Mouse (Mus musculus) kidney, adult 2 months (tissue): Measurements from ENCODE around the gene Pxt1. TPM values are rescaled to one million over a fixed set of nuclear protein-coding genes. Genes with fewer than 3 reads are reported as not detected.

Experiments
- DNase-seq: peaks from one replicate; pipeline ENCODE4 v3.0.0; 2021
- H3K27ac ChIP-seq: fragments of 200-500 bp; 2 replicates; pipeline ENCODE4 v1.5.1; 2012; ENCODE audit warnings: low read depth, low read length, control low read depth, inconsistent platforms; ENCODE audit not compliant: insufficient read depth
- H3K27me3 ChIP-seq: fragments of 200-500 bp; replicated peaks from 2 replicates; pipeline ENCODE4 v1.6.1; 2012; ENCODE audit warnings: mild to moderate bottlenecking, moderate library complexity, low read length, inconsistent platforms; ENCODE audit not compliant: control insufficient read depth, insufficient read depth
- H3K36me3 ChIP-seq: fragments of 200-500 bp; 2 replicates; pipeline ENCODE4 v1.6.1; 2012; ENCODE audit warnings: mild to moderate bottlenecking, moderate library complexity, low read length, inconsistent platforms; ENCODE audit not compliant: control insufficient read depth, insufficient read depth
- H3K4me1 ChIP-seq: fragments of 200-500 bp; 2 replicates; pipeline ENCODE4 v1.6.1; 2011; ENCODE audit warnings: low read length; ENCODE audit not compliant: control insufficient read depth, insufficient read depth
- H3K4me3 ChIP-seq: fragments of 200-500 bp; 2 replicates; pipeline ENCODE4 v1.5.1; 2011; ENCODE audit warnings: mild to moderate bottlenecking, low read depth, low read length, control low read depth; ENCODE audit not compliant: insufficient read depth
- CTCF ChIP-seq: fragments of 200-500 bp; conservative IDR thresholded peaks from 2 replicates; pipeline ENCODE4 v1.5.1; 2011; ENCODE audit warnings: low read depth, mild to moderate bottlenecking, control low read depth, low read length, moderate library complexity, mixed read lengths; ENCODE audit not compliant: insufficient read depth, insufficient read length
- POLR2A ChIP-seq: fragments of 200-500 bp; IDR thresholded peaks from one replicate; pipeline ENCODE4 v1.6.1; 2011; ENCODE audit warnings: low read depth, low read length, control low read depth
- WGBS: fragments of 180-500 bp; shearing (Covaris S2); methylation state at CpG from one replicate; pipeline ENCODE4 v1.1.7; 2018; 5-methylcytosine and 5-hydroxymethylcytosine counted together
- polyA plus RNA-seq: library from polyadenylated mRNA; depleted of rRNA; stranded (reverse); fragments of >200 nt; gene quantifications from 2 replicates; pipeline ENCODE4 v1.2.3, GENCODE M21; 2012

The Pxt1 gene
- polyA plus RNA-seq, 1 experiment, result 0.13 TPM

DNA sequence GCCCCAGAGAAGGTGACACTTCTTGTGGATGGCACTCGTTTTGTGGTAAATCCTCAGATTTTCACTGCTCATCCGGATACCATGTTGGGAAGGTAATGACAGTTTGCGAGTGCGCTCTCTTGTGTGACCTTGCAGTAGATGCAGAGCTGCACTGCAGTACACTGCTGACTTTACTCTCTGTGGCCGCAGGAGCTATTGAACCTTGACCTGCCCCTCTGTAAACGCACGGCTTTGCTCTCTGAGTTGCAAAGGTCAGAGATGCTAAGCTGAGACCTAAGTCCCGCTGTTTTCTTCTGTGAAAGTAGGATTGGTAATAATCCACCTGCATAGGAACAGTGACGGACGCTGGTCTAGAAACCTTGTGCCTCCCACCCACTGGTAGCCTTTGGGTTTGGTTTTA, 18.0 kb upstream of the Pxt1 start:
- WGBS, result 57% methylated on average over 10 of the region's 10 CpGs
- Histone ChIP-seq H3K27ac (peak overlapping the region; percentile 81), H3K4me3 (no peak overlapping the region), H3K27me3 (no peaks in the 10 kb centered on the region), H3K4me1 (peaks cover 13% of the 10 kb centered on the region), H3K36me3 (peaks cover 4% of the 10 kb centered on the region)
- TF ChIP-seq CTCF (0 out of 2 replicates have a peak, but pooled peaks have one; percentile 8), POLR2A (no peak)
- peak; percentile 86 for DNase-seq

DNA sequence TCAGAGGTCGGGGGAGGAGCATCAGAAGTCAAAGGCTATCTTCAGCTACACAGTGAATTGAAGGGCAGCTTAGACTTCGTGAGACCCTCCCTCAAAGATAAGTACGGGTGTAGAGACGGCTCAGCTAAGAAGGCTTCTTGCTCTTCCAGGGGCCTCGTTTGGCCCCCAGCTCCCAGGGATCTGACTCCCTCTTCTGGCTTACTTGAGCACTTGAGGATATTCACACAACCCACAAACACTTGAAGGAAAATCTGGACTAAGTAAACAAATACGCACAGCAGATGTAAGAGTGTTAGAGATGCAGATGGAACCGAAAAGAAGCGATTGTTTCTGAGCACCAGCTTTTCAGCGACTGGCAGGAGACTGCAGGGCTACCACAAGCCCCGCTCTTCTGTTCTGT, 17.0 kb upstream of the Pxt1 start:
- Histone ChIP-seq H3K27me3 (no peaks in the 10 kb centered on the region), H3K36me3 (peaks cover 4% of the 10 kb centered on the region), H3K27ac (0 out of 2 replicates have a peak overlapping the region, but pooled peaks have one; percentile 29), H3K4me1 (peaks cover 13% of the 10 kb centered on the region), H3K4me3 (no peak overlapping the region)
- 0 out of 2 replicates have a peak, but pooled peaks have one; percentile 4 for TF ChIP-seq CTCF
- TF ChIP-seq POLR2A, result no peak
- WGBS, result 75% methylated on average over 10 of the region's 10 CpGs
- no peak for DNase-seq

DNA sequence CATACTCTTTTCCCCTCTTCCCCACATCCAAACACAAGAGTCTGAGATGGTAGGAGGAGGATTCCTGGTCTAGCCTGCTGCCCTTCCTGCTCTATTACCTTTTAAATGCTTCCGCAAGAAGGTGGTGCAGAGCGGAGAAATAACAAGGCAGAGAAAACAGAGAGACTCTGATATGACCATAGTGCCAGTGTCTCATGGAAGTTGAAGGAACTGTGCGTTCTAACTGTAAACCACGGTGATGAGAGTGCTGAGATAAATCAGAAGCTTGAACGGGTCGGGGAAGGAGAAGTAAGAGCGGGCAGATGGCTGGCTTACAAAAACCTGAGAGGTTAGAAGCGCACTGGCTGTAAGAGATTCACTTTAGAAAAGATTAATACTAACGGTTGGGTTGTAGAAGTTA, 10.8 kb upstream of the Pxt1 start:
- DNase-seq, result no peak
- Histone ChIP-seq H3K4me1 (peaks cover 13% of the 10 kb centered on the region; the same call in 1 of the 2 replicates), H3K4me3 (no peak overlapping the region), H3K27ac (no peak overlapping the region), H3K36me3 (no peaks in the 10 kb centered on the region), H3K27me3 (no peaks in the 10 kb centered on the region)
- TF ChIP-seq CTCF (no peak), POLR2A (no peak)
- 93% methylated on average over 9 of the region's 9 CpGs for WGBS

DNA sequence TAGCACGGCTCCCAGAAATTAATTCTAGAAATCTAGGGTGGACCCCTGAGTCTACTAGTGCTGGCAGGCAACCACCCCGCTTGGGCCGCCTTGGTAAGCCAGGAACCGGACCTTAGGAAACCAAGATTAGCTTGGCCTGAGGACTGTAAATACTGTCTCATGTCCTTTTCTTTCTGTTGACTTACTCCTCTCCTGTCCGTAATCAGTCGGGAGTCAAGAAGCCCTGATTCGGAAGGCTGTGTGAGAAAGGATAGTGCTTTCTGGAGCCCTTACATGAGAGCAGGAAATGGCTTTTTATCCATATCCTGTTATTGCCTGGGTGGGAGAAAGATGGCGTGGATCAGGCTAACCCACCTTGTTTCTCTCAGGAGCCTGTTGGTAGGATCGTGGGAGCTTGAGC, 9.6 kb upstream of the Pxt1 start:
- H3K4me3 ChIP-seq, result peak overlapping the region; percentile 58
- 2% methylated on average over 9 of the region's 9 CpGs for WGBS
- H3K4me1 ChIP-seq, result peaks cover 13% of the 10 kb centered on the region; the same call in 1 of the 2 replicates
- H3K27me3 ChIP-seq, result no peaks in the 10 kb centered on the region
- H3K36me3 ChIP-seq, result no peaks in the 10 kb centered on the region
- TF ChIP-seq CTCF (no peak), POLR2A (no peak)
- peak overlapping the region; percentile 71 for H3K27ac ChIP-seq
- peak; percentile 23 for DNase-seq

DNA sequence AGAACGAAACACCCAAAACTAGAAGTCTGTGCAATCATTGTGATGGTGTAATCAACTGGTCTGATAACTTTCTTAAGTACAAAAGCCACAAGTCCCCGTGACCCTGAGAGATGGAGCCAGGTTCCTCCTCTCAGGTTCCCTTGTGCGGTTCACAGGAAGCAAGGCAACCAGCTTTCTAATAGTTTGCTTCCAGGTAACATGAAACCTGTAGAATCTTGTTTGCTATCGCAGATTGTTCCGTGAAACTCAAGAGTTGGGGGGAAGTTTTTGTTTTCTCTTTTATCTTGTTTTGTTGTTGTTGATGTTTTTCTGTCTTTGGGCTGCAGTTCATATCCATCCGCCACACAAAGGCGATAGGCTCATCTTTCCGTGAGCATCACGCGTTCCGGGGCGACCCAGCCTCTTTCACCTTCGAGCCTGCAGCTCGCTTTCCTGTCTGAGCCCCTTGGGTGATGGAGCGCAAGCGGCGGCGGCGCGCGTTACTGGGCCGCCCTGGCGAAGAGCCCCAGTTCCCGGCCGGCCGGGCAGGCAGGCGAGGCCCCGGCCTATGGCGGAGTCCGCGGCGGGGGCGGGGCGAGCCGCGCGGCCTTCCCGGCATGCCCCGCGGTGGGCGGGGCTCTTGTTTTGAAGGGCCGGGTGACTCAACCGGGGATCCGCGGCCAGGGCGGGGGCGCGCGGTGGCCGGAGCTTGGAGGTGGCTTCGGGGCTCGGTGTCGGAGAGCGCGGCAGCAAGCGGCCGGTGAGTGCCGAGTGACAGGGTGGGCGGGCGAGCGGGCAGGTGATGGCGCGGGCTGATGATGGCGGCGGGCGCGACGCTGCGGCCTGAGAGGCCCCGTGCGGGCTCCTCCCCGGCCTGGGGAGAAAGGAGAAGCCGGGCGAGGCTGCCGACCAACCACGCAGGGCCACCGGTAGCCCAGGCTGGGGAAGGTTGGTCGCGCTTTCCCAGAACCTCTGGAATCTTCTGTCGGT, 8.5 kb upstream of the Pxt1 start, which contains the start of gene Kctd20:
Kctd20 (plus strand) TSS at position 120 of the 969 bp plus-strand sequence.
- 2% methylated on average over 80 of the region's 80 CpGs for WGBS
- Histone ChIP-seq H3K27me3 (no peaks in the 10 kb centered on the region), H3K4me3 (peak within 1 kb of the TSS; percentile 91), H3K27ac (peak within 1 kb of the TSS; percentile 95), H3K4me1 (peaks cover 13% of the 10 kb centered on the region; the same call in 1 of the 2 replicates), H3K36me3 (no peaks in the 10 kb centered on the region)
- TF ChIP-seq POLR2A (peak; percentile 27), CTCF (no peak)
- peak; percentile 96 for DNase-seq

DNA sequence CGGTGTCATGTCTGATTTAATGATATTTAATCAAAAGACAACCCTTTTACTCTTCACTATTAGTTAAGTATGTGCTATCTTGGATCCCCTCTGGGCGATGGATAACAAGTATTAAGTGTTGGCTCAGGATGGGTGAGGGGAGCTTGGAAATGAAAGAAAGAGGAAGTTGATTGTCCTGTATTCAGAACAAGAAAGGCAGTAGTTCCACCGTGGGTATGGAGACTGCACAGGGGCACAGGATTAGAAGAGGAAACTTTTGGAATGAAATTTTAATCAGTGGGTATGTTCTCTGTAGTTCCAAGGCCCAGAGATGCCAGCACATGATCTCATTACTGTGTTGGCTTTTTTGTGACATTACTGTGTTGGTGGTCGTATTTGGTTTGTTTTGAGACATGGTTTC, 7.1 kb upstream of the Pxt1 start:
- TF ChIP-seq POLR2A (no peak), CTCF (no peak)
- no peak for DNase-seq
- Histone ChIP-seq H3K4me3 (no peak overlapping the region), H3K27me3 (no peaks in the 10 kb centered on the region), H3K27ac (no peak overlapping the region), H3K4me1 (peaks cover 13% of the 10 kb centered on the region; the same call in 1 of the 2 replicates), H3K36me3 (no peaks in the 10 kb centered on the region)
- 76% methylated on average over 4 of the region's 4 CpGs for WGBS

DNA sequence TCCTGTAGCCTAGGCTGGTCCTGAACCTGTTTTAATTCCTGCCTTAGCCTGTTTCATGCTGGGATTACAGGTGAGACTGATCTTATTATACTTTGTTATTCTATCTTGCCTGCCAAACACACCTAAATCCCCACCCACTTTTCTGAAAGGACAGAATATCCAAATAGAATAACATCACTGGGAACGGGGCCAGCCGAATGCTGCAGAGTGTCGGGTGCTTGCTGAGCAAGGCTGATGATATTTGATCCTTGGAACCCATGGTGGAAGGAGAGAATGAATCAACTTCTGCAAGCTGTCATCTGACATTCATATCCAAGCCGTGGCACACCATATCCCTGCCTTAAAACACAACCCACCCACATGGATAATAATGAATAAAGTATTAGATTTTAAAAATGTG, 5.0 kb upstream of the Pxt1 start:
- H3K4me1 ChIP-seq, result peaks cover 9% of the 10 kb centered on the region; the same call in 1 of the 2 replicates
- no peak overlapping the region for H3K27ac ChIP-seq
- 37% methylated on average over 4 of the region's 4 CpGs for whole genome bisulfite sequencing
- DNase-seq, result peak; percentile 36
- no peaks in the 10 kb centered on the region for H3K36me3 ChIP-seq
- H3K4me3 ChIP-seq, result no peak overlapping the region
- H3K27me3 ChIP-seq, result no peaks in the 10 kb centered on the region
- TF ChIP-seq POLR2A (no peak), CTCF (no peak)
